Mouse (Mus musculus) midbrain, embryonic 11.5 days (tissue): ENCODE measurements around the gene Snx19. TPM values are rescaled to one million over a fixed set of nuclear protein-coding genes. Genes with fewer than 3 reads are reported as not detected.

Experiments
- ATAC-seq: fragments of 200-750 bp; cut with Nextera tagmentation; 2 replicates; pipeline ENCODE4 v1.8.0; 2017; ENCODE audit warnings: moderate TSS enrichment, moderate library complexity; ENCODE audit not compliant: low FRiP score
- DNase-seq: peaks from one replicate; pipeline ENCODE4 v3.0.0; 2015; ENCODE audit warnings: low spot score; ENCODE audit errors: missing footprints
- H3K27ac ChIP-seq: fragments of 300-500 bp; sonication (generic); 2 replicates; pipeline ENCODE4 v1.5.1; 2014; ENCODE audit warnings: low read depth, low read length
- H3K27me3 ChIP-seq: fragments of 300-500 bp; sonication (generic); 2 replicates; pipeline ENCODE4 v1.6.1; 2014; ENCODE audit warnings: mild to moderate bottlenecking, low read length, moderate library complexity, mixed read lengths; ENCODE audit not compliant: control insufficient read depth, insufficient read depth
- H3K36me3 ChIP-seq: fragments of 300-500 bp; sonication (generic); 2 replicates; pipeline ENCODE4 v1.6.1; 2014; ENCODE audit warnings: mild to moderate bottlenecking, low read length, moderate library complexity, mixed read lengths; ENCODE audit not compliant: control insufficient read depth, insufficient read depth
- H3K4me1 ChIP-seq: fragments of 300-500 bp; sonication (generic); 2 replicates; pipeline ENCODE4 v1.6.1; 2014; ENCODE audit warnings: low read length; ENCODE audit not compliant: control insufficient read depth, insufficient read depth
- H3K4me2 ChIP-seq: fragments of 300-500 bp; sonication (generic); 2 replicates; pipeline ENCODE4 v1.6.1; 2014; ENCODE audit warnings: mild to moderate bottlenecking, moderate library complexity
- H3K4me3 ChIP-seq: fragments of 300-500 bp; sonication (generic); 2 replicates; pipeline ENCODE4 v1.5.1; 2014; ENCODE audit warnings: low read depth, low read length
- H3K9ac ChIP-seq: fragments of 300-500 bp; sonication (generic); 2 replicates; pipeline ENCODE4 v1.6.1; 2014; ENCODE audit warnings: low read length
- H3K9me3 ChIP-seq: fragments of 300-500 bp; sonication (generic); 2 replicates; pipeline ENCODE4 v1.6.1; 2016; ENCODE audit warnings: low read length; ENCODE audit not compliant: control insufficient read depth
- WGBS: fragments of 180-500 bp; shearing (Covaris S2); extraction: QIAGEN DNeasy Blood & Tissue Kit; methylation state at CpG from one replicate; pipeline ENCODE4 v1.1.7; 2014; 5-methylcytosine and 5-hydroxymethylcytosine counted together
- polyA plus RNA-seq: library from polyadenylated mRNA; unstranded; fragments of >200 nt; fragmentation: Nextera tagmentation; extraction: Ambion mirVana; gene quantifications from 2 replicates; pipeline ENCODE4 v1.2.1, GENCODE M21; 2014

Gene Snx19
- polyA plus RNA-seq, 1 experiment from 2014 or later = 27.5 TPM

- H3K9me3 ChIP-seq = no peaks in the 10 kb centered on the region
- no peak overlapping the region for H3K27ac ChIP-seq
- H3K27me3 ChIP-seq = no peaks in the 10 kb centered on the region
- 79% methylated on average over 5 of the region's 5 CpGs for WGBS
- no peak overlapping the region for H3K4me3 ChIP-seq
- H3K36me3 ChIP-seq = no peaks in the 10 kb centered on the region
- H3K4me2 ChIP-seq = no peak overlapping the region
- H3K9ac ChIP-seq = no peak overlapping the region
- ATAC-seq (no peak), DNase-seq (no peak)
- no peaks in the 10 kb centered on the region for H3K4me1 ChIP-seq
Observed at GRCm38 (mm10) chr9:30508966-30509365, 82.1 kb downstream of the Snx19 start.

DNA sequence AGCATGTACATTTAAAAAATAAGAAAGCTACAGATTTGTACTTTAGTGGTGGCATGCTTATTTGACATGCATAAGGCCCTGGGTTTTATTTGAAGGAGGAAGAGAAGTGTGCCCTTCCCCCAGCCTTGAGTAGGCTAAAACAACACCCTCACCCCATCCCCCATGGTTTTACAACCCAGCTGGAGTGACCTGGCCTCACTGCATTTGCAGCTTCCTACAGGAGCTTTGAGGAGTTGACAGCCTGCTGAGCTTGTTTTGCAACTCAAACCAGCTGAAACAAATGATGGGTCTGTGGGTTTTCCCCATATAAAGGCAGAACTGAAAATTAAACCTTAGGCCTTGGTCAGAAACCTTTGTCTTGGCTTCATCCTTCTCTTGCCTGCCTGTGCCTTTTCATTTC, 89.0 kb downstream of the Snx19 start:
- no peak overlapping the region for H3K9ac ChIP-seq
- no peaks in the 10 kb centered on the region for H3K27me3 ChIP-seq
- no peak overlapping the region for H3K4me3 ChIP-seq
- H3K4me1 ChIP-seq = 0 out of 2 replicates have a peak, but pooled peaks cover 2% of the 10 kb centered on the region
- ATAC-seq (no peak), DNase-seq (no peak)
- H3K27ac ChIP-seq = no peak overlapping the region
- no peak overlapping the region for H3K4me2 ChIP-seq
- H3K36me3 ChIP-seq = no peaks in the 10 kb centered on the region
- no peaks in the 10 kb centered on the region for H3K9me3 ChIP-seq
